Mouse (Mus musculus): Measurements from ENCODE around the gene Paip2b.

DNA sequence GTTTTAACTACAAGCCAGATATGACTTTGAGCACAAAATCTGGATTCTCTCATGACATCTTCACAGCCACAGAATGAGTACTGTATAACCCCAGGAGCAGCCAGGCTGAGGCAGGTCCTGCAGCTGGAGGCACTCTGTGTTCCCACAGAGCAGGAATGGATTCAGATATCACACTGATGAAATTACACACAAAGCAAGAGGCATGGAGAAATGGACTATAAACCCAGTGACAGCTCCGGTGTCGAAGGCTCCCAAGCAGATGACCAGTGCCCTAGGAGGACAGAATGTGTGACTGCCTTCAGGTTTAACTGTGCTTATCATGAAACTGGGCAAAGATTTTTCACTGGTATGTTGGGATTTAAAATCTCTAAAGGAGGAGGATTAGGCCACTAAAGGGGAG is 14.6 kb upstream of the Paip2b start:
- TF ChIP-seq MYC (IDR thresholded peaks at IDR 0.05; ENCODE audit: low read depth, low read length) = no peak
- no peak for TF ChIP-seq CTCF (IDR thresholded peaks at IDR 0.05 in 2 of 3, conservative IDR thresholded peaks at IDR 0.05 in 1 of 3; ENCODE audit: control insufficient read depth in 1 of 3, insufficient read depth in 1 of 3, low read depth in 2 of 3, low read length in 3 of 3, poor library complexity in 1 of 3, severe bottlenecking in 1 of 3)
- no peak for TF ChIP-seq EP300 (IDR thresholded peaks at IDR 0.05; ENCODE audit: low read depth in 1 of 2, low read length in 2 of 2)
- TF ChIP-seq CHD2 (IDR thresholded peaks at IDR 0.05; ENCODE audit: low read length) = no peak
- TF ChIP-seq CHD1 (IDR thresholded peaks at IDR 0.05; ENCODE audit: low read depth, low read length) = no peak
- TF ChIP-seq ZC3H11A (IDR thresholded peaks at IDR 0.05; ENCODE audit: low read depth, low read length) = no peak

All from MEL (cell line).